Mouse (Mus musculus): ENCODE measurements around the gene Vav3. TPM values are rescaled to one million over a fixed set of nuclear protein-coding genes. Genes with fewer than 3 reads are reported as not detected.

The Vav3 gene
- total RNA-seq, 2 experiments from 2014 or later, result 5.7 to 9.1 TPM

DNA sequence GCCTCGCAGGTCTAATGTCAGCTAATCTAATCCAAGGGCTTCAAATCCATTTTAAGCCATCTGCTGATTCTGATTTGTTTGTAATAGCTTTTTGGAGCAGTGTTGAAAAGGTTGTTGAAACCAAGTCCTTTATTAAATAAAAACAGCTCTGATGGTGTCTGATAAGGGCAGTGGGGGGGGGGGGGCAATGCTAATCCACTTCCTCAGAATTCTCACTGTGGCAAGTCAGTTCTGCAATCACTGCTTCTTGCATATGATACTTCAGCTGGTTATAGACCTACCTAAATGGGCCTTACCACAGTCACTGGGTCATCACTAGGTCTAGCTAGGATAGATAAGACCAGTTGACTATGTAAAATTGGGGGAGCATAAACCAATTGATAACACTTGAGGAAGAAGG lies 115.9 kb downstream of the Vav3 start:
- TF ChIP-seq CTCF (IDR thresholded peaks at IDR 0.05), result no peak
- DNase-seq (ENCODE audit: extremely low spot score in 1 of 2, low spot score in 2 of 2), result no peak
- intact Hi-C loops (cut with DNase I), result no loop called here

DNA sequence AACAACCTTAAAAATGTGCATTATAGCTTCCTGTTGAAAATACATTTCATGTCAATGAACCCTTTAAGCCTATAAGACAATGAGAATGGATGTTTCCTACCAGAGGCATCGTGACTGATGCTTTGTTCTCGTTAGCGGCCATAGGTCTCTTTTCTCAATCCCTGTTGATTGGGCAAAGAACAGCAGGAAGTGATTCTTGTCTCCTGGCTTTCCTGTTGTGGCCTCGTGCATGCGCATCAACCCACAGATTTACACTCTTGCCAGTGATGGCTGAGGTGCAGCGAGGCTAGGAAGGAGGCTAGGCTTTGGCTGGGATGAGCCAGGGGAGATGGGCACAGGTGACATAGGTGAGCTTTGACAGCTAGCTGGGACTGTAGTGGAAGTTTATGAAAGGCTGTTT lies 123.2 kb downstream of the Vav3 start:
- intact Hi-C loops (cut with DNase I), result no loop called here
- H3K4me3 ChIP-seq, result no peak overlapping the region
- no peak overlapping the region for H3K27ac ChIP-seq
- no peak for TF ChIP-seq CTCF (IDR thresholded peaks at IDR 0.05)
- DNase-seq (ENCODE audit: extremely low spot score in 1 of 2, low spot score in 2 of 2), result no peak

More for the DNA sequence above, 115.9 kb downstream of the Vav3 start:
- H3K4me3 ChIP-seq, result no peak overlapping the region
- no peak overlapping the region for H3K27ac ChIP-seq

DNA sequence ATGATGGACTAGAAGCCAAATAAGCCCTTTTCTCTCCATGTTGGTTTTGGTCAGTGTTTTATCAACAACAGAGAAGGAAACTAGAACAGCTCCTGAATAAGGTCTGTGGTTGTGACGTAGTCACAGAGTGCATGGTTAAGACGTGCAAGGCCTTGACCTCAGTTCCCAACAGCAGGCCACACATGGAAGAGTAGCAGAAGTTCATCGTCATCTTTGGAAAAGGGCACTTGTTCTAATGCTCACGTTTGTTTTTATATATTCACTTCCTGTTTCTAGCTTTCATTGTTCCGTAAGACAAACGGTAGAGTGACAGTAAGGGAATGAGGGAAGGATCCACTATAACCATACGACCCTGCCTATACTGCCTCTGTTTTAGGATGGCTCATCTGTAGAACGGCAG lies 124.1 kb downstream of the Vav3 start:
- intact Hi-C loops (cut with DNase I), result no loop called here
- no peak for TF ChIP-seq CTCF (IDR thresholded peaks at IDR 0.05)
- no peak for DNase-seq (ENCODE audit: extremely low spot score in 1 of 2, low spot score in 2 of 2)
- H3K4me3 ChIP-seq, result no peak overlapping the region
- no peak overlapping the region for H3K27ac ChIP-seq

DNA sequence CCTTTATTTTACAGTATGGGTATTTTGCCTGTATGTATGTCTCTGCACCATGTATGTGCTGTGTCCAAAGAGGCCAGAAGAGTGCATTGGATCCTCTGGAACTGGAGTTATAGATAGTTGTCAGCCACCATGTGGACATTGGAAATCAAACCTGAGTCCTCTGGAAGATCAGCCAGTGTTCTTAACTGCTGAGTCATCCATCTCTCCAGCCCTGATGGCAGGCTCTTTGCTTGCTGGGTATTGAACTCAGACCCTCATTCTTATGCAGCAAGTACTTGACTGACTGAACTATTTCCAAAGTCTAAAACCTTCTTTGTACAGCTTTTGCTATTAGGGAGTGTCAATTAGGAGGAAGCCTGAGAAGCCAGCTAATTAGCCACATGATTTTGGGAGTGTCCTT lies 126.1 kb downstream of the Vav3 start:
- intact Hi-C loops (cut with DNase I), result no loop called here

DNA sequence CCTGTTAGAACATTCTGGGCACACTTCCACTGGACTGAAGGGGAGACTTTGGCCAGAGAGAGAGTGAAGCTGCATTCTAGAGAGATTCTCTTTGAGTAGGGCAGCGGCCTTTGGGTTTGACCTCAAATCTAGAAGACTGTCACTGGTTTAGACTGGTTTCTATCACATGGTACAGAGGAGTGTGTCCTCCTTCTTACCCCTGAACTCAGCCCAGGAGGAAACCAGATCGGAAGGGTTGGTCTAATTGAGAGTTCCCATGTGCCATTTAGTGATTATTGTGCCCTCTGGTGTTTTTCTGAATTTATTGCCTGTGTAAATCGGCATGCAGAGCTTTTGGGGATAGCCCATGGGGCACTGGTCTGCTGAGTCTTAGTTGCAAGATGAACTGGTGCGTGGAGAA lies 126.8 kb downstream of the Vav3 start:
- Histone ChIP-seq H3K27ac (no peak overlapping the region), H3K4me3 (no peak overlapping the region)
- DNase-seq (ENCODE audit: extremely low spot score in 1 of 2, low spot score in 2 of 2), result no peak
- intact Hi-C loops (cut with DNase I), result no loop called here
- no peak; the same call in none of the 2 replicates for TF ChIP-seq CTCF (IDR thresholded peaks at IDR 0.05)

More for the DNA sequence above, 126.1 kb downstream of the Vav3 start:
- DNase-seq (ENCODE audit: extremely low spot score in 1 of 2, low spot score in 2 of 2), result no peak
- TF ChIP-seq CTCF (IDR thresholded peaks at IDR 0.05), result no peak
- no peak overlapping the region for H3K4me3 ChIP-seq
- H3K27ac ChIP-seq, result no peak overlapping the region

DNA sequence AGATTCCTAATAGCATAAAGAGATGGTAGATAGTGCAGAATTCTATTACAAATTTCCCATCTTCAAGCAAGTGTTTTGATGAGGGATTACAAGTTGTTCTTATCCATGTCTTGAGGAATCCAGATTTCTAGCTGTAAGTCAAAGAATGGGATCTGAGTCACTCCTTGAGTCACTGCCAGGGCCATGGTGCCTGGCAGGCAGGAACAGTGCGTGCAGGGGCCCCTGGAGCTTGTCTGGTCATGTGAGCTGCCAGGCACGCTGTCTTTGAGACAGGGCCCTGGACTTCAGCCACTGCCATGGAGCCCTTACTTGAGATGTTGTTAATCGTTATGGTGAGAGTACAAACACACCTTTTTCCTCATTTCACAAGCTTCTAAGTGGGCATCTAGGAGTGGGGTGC lies 129.0 kb downstream of the Vav3 start:
- TF ChIP-seq CTCF (IDR thresholded peaks at IDR 0.05), result no peak
- DNase-seq (ENCODE audit: extremely low spot score in 1 of 2, low spot score in 2 of 2), result no peak
- H3K4me3 ChIP-seq, result no peak overlapping the region
- intact Hi-C loops (cut with DNase I), result no loop called here
- no peak overlapping the region for H3K27ac ChIP-seq

DNA sequence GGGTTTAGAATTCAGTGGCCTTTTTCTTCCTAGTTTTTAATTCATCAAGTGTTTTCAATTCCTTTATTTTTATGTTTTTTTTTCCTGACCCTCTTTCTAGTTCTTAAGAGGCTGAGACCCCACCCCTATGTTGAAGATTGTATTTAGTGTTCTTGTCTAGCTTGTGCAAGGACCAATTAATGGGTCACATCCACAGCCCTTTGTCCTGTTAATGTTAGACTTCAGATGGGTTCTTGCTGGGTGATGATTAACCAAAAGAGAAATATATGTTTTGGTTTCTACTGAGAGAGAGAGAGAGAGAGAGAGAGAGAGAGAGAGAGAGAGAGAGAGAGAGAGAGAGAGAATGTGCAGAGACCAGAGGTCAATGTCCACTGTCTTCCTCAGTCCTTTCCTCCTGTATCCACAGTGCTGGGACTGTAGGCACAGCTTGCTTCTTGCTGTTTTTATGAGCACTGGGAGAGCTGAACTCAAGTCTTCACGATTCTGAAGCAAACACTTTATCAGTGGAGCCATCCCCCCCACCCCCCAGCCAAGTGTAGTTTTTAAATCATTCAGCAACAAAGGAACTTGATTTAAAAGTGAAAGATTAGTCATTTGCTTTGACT lies 130.3 kb downstream of the Vav3 start:
- intact Hi-C loops (cut with DNase I), result no loop called here
- no peak for DNase-seq (ENCODE audit: extremely low spot score in 1 of 2, low spot score in 2 of 2)
- Histone ChIP-seq H3K4me3 (no peak overlapping the region), H3K27ac (no peak overlapping the region)
- no peak for TF ChIP-seq CTCF (IDR thresholded peaks at IDR 0.05)

DNA sequence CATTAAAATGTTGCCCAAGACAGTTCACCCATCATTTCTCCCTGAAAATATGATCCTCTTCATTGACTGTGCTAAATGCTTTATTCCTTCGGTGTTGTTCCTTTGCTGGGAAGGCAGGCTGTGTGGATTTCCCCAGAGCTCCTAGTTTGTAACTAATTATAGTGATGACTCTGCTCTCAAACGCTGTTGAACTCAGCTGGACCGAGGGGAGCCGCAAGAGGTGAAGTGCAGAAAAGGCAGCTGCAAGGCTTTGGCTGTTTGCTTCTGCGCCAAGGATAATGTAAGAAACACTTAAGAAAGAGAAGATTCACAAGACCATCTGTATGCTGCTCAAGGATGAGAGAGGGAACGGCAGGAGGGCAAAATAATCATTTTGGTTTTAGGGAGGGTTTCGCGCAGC lies 136.1 kb downstream of the Vav3 start:
- H3K27ac ChIP-seq, result no peak overlapping the region
- H3K4me3 ChIP-seq, result no peak overlapping the region
- DNase-seq (ENCODE audit: extremely low spot score in 1 of 2, low spot score in 2 of 2), result no peak
- intact Hi-C loops (cut with DNase I), result no loop called here
- no peak for TF ChIP-seq CTCF (IDR thresholded peaks at IDR 0.05)

DNA sequence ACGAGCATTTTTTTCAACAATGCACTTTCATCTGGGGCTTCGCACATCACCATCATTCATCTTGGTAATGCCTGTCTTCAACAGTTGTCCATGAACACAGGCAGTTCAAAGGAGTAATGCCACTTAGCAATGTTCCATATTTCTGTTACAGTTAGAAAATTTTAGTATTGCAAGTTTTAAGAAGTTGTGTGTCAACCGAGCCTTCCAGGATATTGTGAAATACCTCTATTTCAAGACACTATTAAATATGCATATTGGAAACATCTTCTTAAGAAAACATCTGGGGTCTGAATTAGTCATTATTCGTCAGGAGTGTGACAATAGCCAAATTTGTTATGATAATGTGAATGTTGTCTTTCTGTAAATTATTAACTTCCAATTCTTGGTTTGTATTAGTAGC lies 137.8 kb downstream of the Vav3 start:
- H3K4me3 ChIP-seq, result no peak overlapping the region
- no peak for DNase-seq (ENCODE audit: extremely low spot score in 1 of 2, low spot score in 2 of 2)
- H3K27ac ChIP-seq, result no peak overlapping the region
- no peak for TF ChIP-seq CTCF (IDR thresholded peaks at IDR 0.05)
- intact Hi-C loops (cut with DNase I), result no loop called here

DNA sequence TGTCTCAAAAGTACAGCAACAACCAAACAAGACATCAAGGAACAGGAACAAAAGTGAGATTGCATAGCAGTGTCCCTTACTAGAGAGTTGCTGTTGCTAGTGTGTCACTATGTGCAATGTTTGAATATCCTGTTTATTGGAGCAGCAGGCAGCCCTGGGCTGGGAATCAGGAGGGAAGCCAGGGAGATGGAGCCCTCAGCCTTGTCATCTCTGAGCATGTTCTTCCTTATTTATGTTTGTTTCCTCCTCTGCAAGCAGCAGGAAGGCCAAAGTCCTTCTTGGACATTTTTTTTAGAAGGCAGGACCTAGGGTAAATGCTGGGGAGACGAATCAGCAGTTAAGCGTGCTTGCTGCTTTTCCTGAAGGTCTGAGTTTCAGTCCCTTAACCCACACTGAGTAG lies 140.2 kb downstream of the Vav3 start:
- H3K27ac ChIP-seq, result no peak overlapping the region
- H3K4me3 ChIP-seq, result no peak overlapping the region
- no peak for TF ChIP-seq CTCF (IDR thresholded peaks at IDR 0.05)
- intact Hi-C loops (cut with DNase I), result no loop called here
- DNase-seq (ENCODE audit: extremely low spot score in 1 of 2, low spot score in 2 of 2), result no peak

DNA sequence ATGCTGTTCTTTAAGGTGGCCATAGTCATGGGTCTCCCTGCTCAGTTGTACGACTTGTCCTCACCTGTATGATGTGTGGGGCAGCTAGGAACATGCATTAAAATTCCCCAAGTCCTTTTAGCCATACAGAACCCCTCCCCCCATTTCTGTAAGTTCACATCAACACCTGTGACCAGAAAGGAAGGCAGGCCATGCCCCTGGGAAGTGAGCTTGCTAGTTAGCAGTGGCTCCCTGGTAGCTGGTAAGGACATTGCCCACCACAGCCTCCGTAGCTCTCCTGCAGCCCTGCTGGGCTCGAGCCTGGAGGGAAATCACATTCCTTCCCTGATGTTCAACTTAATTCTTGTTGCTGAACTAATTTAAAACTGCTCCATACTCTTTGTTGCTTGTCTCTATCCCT lies 146.3 kb downstream of the Vav3 start:
- Histone ChIP-seq H3K27ac (no peak overlapping the region), H3K4me3 (no peak overlapping the region)
- no peak for DNase-seq (ENCODE audit: extremely low spot score in 1 of 2, low spot score in 2 of 2)
- TF ChIP-seq CTCF (IDR thresholded peaks at IDR 0.05), result no peak
- intact Hi-C loops (cut with DNase I), result loop anchor here (5.0 kb wide), 1 partner anchor 144 kb away; the partner anchor contains the start of gene Vav3

DNA sequence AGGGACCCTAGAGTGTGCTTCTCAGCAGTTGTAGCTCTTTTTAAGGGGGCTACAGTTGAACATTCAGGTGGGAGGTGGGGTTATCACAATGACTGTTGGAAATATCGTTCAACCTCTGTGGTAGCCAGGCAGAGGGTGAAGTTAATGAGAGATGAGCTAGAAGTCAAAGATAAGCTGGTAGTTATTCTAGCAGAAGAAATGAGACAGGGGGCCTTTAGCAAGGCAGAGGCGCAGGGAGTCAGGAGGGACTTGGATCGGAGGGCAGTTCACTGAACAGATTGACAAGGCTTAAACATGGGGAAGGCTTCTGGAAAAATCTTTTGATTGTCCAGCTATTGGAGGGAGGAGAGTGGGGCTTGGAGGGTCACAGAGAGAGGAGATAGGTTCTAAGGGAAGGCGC lies 147.4 kb downstream of the Vav3 start:
- Histone ChIP-seq H3K27ac (no peak overlapping the region), H3K4me3 (no peak overlapping the region)
- intact Hi-C loops (cut with DNase I), result loop anchor here (5.0 kb wide), 1 partner anchor 146 kb away; the partner anchor contains the start of gene Vav3
- DNase-seq (ENCODE audit: extremely low spot score in 1 of 2, low spot score in 2 of 2), result no peak
- no peak for TF ChIP-seq CTCF (IDR thresholded peaks at IDR 0.05)

DNA sequence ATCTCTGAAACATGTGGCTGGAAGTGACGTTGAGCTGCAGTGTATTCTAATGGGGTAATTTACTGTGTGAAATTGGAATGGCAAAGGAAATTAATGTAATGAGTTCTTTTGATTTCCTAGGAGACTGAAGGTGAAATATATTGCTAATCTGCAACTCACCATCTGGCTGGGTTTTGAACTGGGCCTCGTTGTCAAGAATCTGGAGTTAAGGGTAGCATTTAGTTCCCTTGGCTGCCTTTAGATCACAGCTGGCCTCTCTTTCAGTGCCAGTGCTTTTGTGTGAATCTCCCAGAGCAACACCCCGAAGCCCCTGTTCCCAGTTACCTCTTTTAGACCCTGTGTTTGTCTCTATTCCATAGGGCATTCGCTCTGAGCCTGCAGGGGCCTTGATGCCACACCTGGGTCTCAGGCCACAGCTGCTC lies 148.3 kb downstream of the Vav3 start:
- no peak overlapping the region for H3K27ac ChIP-seq
- intact Hi-C loops (cut with DNase I), result loop anchor here (5.0 kb wide), 1 partner anchor 146 kb away; the partner anchor contains the start of gene Vav3

More for the DNA sequence above, 148.3 kb downstream of the Vav3 start:
- H3K4me3 ChIP-seq, result no peak overlapping the region
- TF ChIP-seq CTCF (IDR thresholded peaks at IDR 0.05), result no peak
- DNase-seq (ENCODE audit: extremely low spot score in 1 of 2, low spot score in 2 of 2), result no peak

All from left cerebral cortex, adult 2 months (tissue).